Mouse (Mus musculus): ENCODE results near the gene Oscar.

DNA sequence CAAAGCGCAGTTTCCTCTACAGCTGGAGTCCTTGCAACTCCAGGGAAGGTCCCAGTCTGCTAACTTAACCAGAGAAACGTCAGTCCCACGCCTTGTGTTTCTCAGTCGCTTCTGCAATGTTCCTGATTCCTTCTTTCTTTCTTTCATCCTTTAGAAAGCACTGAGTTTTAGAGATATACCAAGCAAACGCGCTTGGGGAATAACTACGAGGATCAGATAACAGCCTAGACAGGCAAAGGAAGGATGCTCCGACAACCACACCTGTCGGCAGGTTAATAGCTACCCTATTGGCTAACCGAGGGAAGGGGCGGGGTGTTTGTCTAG is 28.4 kb upstream of the Oscar start:
- TF ChIP-seq POLR2A (IDR thresholded peaks at IDR 0.05; ENCODE audit: insufficient read depth, low read length) (no peak), CTCF (IDR thresholded peaks at IDR 0.05; ENCODE audit: low read depth, low read length) (no peak)
